Mouse (Mus musculus) forebrain, embryonic 12.5 days (tissue): ENCODE measurements at regions not wholly inside any gene's neighbourhood (a gene's known extent, or its start where the extent isn't known, plus 50 kb on each side); places are given as distances from the start of the nearest gene placed in this dataset.

Experiments used
- ATAC-seq: fragments of 200-750 bp; cut with Nextera tagmentation; 2 replicates; pipeline ENCODE4 v1.8.0; 2017; ENCODE audit warnings: moderate TSS enrichment; ENCODE audit not compliant: low FRiP score
- H3K27ac ChIP-seq: fragments of 300-500 bp; sonication (generic); 2 replicates; pipeline ENCODE4 v1.5.1; 2016; ENCODE audit warnings: mild to moderate bottlenecking
- H3K27me3 ChIP-seq: fragments of 300-500 bp; sonication (generic); 2 replicates; pipeline ENCODE4 v1.6.1; 2016; ENCODE audit warnings: mild to moderate bottlenecking
- H3K36me3 ChIP-seq: fragments of 300-500 bp; sonication (generic); replicated peaks from 2 replicates; pipeline ENCODE4 v1.6.1; 2016; ENCODE audit warnings: mild to moderate bottlenecking
- H3K4me1 ChIP-seq: fragments of 300-500 bp; sonication (generic); 2 replicates; pipeline ENCODE4 v1.6.1; 2016
- H3K4me2 ChIP-seq: fragments of 300-500 bp; sonication (generic); 2 replicates; pipeline ENCODE4 v1.6.1; 2016; ENCODE audit warnings: mild to moderate bottlenecking, moderate library complexity
- H3K4me3 ChIP-seq: fragments of 300-500 bp; sonication (generic); replicated peaks from 2 replicates; pipeline ENCODE4 v1.5.1; 2016; ENCODE audit warnings: mild to moderate bottlenecking
- H3K9ac ChIP-seq: fragments of 300-500 bp; sonication (generic); 2 replicates; pipeline ENCODE4 v1.6.1; 2016; ENCODE audit warnings: mild to moderate bottlenecking
- H3K9me3 ChIP-seq: fragments of 300-500 bp; sonication (generic); 2 replicates; pipeline ENCODE4 v1.6.1; 2016
- WGBS: fragments of 180-500 bp; shearing (Covaris S2); methylation state at CpG from one replicate; pipeline ENCODE4 v1.1.7; 2016; 5-methylcytosine and 5-hydroxymethylcytosine counted together

DNA sequence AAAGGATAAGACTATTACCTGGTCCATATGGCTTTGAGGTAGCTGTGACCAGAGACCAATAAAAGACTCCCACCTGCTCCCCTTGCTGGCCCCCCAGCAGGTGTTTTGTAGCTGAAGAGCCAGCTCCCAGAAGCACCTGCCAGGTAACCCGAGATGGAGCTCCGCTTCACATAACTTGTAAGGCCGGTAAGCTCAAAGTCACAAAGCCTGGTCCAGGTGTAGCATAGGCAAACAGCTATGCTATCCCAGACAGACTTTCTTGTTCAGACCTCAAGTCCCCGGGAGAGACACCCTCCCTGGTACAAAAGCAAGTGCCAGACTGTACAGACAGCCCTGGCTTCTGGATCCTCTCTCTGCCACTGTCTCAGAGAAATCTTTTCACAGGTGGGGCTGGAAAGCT is 154.6 kb downstream of the Tomm20 start:
- H3K36me3 ChIP-seq = no peaks in the 10 kb centered on the region
- H3K9me3 ChIP-seq = peaks cover under 1% of the 10 kb centered on the region; the same call in 1 of the 2 replicates
- H3K9ac ChIP-seq = no peak overlapping the region
- no peak overlapping the region for H3K4me3 ChIP-seq
- no peak overlapping the region for H3K27ac ChIP-seq
- H3K4me1 ChIP-seq = no peaks in the 10 kb centered on the region
- H3K27me3 ChIP-seq = no peaks in the 10 kb centered on the region
- no peak for ATAC-seq
- 79% methylated on average over 4 of the region's 4 CpGs for WGBS
- H3K4me2 ChIP-seq = no peak overlapping the region

DNA sequence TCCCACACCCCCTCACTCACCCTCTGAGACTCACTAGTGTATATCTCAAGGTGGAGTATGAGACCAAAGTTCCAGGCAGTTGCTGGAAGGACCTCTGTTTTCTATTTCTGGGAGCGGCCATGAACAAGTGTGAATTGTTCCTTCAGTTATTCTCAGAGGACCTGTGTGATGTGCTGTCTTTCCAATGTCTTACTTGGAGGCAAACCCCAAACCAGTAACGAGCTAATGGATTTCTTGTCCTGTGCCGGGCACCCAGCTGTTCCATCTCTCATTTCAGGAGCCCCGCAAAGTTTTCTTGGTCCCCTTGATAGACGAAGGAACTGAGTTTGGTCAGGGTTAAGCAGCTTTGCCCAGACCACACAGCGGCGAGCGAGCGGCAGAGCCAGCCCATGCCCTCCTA is 155.4 kb downstream of the Tomm20 start:
- no peak overlapping the region for H3K9ac ChIP-seq
- H3K4me3 ChIP-seq = no peak overlapping the region
- H3K9me3 ChIP-seq = peaks cover 4% of the 10 kb centered on the region; the same call in 1 of the 2 replicates
- H3K36me3 ChIP-seq = no peaks in the 10 kb centered on the region
- 85% methylated on average over 9 of the region's 9 CpGs for WGBS
- no peaks in the 10 kb centered on the region for H3K27me3 ChIP-seq
- H3K4me1 ChIP-seq = no peaks in the 10 kb centered on the region
- no peak for ATAC-seq
- H3K27ac ChIP-seq = no peak overlapping the region
- no peak overlapping the region for H3K4me2 ChIP-seq

DNA sequence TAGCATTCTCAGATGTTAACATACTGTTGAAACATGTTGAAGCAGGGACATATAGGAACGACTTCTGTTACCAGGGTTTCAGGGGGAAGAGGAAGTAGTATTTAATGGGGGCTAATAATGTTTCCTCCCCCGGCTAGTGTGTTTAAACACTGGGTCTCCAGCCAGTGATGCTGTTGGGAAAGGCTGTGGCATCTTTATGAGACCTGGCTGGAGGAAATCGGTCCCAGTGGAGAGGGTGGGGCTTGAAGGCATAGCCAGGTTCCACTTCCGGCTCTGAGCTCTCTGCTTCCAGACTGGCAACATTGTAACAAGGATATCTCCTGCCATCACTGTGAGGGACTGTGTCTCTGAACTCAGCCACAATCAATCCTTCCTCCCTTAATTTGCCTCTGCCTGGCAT is 156.6 kb downstream of the Tomm20 start:
- Histone ChIP-seq H3K4me1 (no peaks in the 10 kb centered on the region), H3K36me3 (no peaks in the 10 kb centered on the region), H3K9me3 (peaks cover 4% of the 10 kb centered on the region; the same call in 1 of the 2 replicates), H3K4me2 (no peak overlapping the region), H3K9ac (no peak overlapping the region), H3K27ac (peak overlapping the region; percentile 53; the same call in 1 of the 2 replicates), H3K27me3 (no peaks in the 10 kb centered on the region), H3K4me3 (no peak overlapping the region)
- WGBS = 79% methylated on average over 4 of the region's 4 CpGs
- ATAC-seq = no peak

DNA sequence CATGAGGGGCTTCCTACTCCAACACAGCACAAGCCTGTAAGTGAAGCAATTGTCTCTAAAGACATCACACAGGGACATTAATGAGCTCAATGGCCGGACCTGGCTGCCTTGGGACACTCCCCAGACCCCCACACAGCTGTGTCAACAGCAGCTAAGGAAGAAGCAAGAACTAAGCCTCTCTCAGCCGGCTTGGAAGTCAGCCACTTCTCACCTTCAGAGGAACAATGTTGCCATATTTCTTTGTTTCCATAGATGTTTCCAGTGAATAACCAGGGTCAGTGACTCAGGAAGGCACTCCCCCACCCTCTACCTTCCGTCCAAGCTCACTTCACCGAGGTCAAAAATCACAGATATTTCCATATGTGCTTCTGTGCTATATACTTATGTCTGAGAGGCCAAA is 157.0 kb downstream of the Tomm20 start:
- Histone ChIP-seq H3K9me3 (peaks cover 4% of the 10 kb centered on the region; the same call in 1 of the 2 replicates), H3K27ac (no peak overlapping the region), H3K4me1 (no peaks in the 10 kb centered on the region), H3K27me3 (no peaks in the 10 kb centered on the region), H3K36me3 (no peaks in the 10 kb centered on the region), H3K4me2 (no peak overlapping the region), H3K9ac (no peak overlapping the region), H3K4me3 (no peak overlapping the region)
- ATAC-seq = no peak
- 67% methylated on average over 4 of the region's 4 CpGs for WGBS

DNA sequence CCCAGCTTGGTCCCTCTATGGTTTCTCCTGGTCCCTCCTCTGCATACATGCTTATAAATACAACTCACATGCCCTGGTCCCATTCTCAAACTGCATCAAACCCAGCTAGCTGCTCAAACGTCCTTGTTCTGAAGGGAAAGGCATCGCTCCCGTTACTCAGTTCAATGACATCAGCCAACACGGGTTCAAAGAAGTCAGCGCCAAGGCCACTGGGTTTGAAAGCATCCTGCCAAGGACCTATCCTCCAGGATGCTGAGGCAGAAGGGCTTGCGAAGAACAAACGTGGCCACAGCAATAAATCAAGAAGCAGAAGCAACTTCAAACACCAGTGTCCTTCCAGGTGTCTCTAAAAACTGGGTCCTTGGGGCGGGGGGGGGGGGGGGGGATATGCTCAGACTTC is 158.2 kb downstream of the Tomm20 start:
- Histone ChIP-seq H3K9me3 (peaks cover 4% of the 10 kb centered on the region; the same call in 1 of the 2 replicates), H3K4me3 (no peak overlapping the region), H3K27ac (no peak overlapping the region), H3K4me1 (no peaks in the 10 kb centered on the region), H3K36me3 (no peaks in the 10 kb centered on the region), H3K27me3 (0 out of 2 replicates have a peak, but pooled peaks cover 3% of the 10 kb centered on the region), H3K9ac (no peak overlapping the region), H3K4me2 (no peak overlapping the region)
- WGBS = 88% methylated on average over 8 of the region's 8 CpGs
- ATAC-seq = no peak

DNA sequence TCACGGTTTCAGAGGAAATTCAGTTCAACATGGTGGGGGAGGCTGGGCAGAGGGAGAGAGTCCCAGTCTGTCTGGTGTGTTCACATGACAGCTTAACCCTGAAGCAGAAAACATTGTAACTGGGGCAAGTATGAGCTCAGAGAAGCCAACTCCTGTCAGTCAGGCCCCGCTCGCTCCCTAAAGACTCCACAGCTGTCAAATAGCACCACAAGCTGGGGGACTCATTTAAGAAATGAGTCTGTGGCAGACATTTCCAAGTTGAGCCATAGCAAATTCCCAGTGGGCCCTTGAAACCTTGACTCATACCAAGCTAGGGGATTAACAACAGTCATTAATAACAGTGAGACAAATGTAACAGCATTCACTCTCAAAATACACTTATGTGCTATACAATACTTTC is 160.4 kb downstream of the Tomm20 start:
- Histone ChIP-seq H3K4me2 (no peak overlapping the region), H3K27ac (no peak overlapping the region), H3K9ac (no peak overlapping the region), H3K4me3 (no peak overlapping the region), H3K4me1 (no peaks in the 10 kb centered on the region), H3K27me3 (0 out of 2 replicates have a peak, but pooled peaks cover 3% of the 10 kb centered on the region), H3K9me3 (peaks cover 4% of the 10 kb centered on the region; the same call in 1 of the 2 replicates), H3K36me3 (no peaks in the 10 kb centered on the region)
- ATAC-seq = no peak
- 90% methylated on average over 3 of the region's 3 CpGs for WGBS

DNA sequence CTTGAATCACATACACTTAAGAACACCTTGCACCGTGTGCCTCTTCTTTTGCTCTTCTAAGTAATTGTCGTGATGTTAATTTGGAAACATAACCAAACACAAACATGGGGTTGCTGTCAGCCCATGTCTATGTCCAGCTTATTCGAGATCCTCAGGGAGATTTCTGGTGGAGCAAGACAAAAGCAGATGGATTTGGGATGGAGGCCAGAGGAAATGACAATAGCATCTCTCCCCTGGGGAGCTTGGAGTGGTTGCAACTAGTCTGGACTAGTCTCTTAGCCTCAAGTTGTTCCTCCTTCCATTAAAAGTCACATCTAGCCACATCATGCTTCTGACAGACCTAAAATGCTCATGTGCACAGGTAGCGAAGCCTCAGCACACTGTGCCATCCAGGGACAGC is 161.0 kb downstream of the Tomm20 start:
- 88% methylated on average over 4 of the region's 4 CpGs for WGBS
- Histone ChIP-seq H3K9me3 (peaks cover 4% of the 10 kb centered on the region; the same call in 1 of the 2 replicates), H3K4me3 (no peak overlapping the region), H3K27me3 (0 out of 2 replicates have a peak, but pooled peaks cover 3% of the 10 kb centered on the region), H3K27ac (no peak overlapping the region), H3K36me3 (no peaks in the 10 kb centered on the region), H3K9ac (no peak overlapping the region), H3K4me2 (no peak overlapping the region), H3K4me1 (no peaks in the 10 kb centered on the region)
- ATAC-seq = no peak

DNA sequence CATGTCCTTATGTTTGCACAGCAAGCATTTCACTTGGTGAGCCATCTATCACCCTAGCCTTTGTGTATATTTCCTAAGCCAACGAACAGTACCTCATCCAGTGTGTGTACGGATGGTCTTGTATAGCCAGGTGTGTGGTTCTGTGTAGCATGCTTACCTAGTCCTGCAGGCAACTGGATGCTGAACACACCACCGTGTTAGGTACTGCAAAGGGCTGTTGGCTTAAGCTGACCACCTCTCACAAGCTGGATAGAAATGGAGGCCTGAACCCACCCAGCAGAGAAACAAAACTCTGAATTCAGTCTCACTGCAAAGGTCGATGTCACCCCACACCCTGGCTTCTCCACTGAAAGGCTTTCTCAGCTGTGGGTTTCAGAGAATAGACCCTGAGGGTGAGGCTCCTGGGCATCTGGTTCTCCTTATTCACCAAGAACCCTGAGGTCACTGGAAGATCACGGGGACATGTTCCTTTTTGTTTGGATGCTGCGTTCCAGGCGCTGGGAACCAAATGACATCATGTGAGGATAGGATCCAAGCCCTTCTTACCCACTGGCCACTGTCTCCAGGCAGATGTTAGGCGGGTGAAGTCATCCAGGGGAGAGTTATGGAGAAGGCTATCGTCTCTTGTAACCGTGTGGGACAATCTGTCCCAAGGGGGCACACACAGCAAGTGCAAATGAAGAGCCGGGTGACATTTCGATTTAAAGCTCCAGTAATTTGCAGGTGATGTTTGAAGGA is 161.8 kb downstream of the Tomm20 start:
- Histone ChIP-seq H3K27me3 (0 out of 2 replicates have a peak, but pooled peaks cover 3% of the 10 kb centered on the region), H3K9me3 (peaks cover 4% of the 10 kb centered on the region; the same call in 1 of the 2 replicates), H3K36me3 (no peaks in the 10 kb centered on the region), H3K27ac (no peak overlapping the region), H3K9ac (no peak overlapping the region), H3K4me1 (no peaks in the 10 kb centered on the region), H3K4me2 (no peak overlapping the region), H3K4me3 (no peak overlapping the region)
- WGBS = 82% methylated on average over 12 of the region's 12 CpGs
- no peak for ATAC-seq

DNA sequence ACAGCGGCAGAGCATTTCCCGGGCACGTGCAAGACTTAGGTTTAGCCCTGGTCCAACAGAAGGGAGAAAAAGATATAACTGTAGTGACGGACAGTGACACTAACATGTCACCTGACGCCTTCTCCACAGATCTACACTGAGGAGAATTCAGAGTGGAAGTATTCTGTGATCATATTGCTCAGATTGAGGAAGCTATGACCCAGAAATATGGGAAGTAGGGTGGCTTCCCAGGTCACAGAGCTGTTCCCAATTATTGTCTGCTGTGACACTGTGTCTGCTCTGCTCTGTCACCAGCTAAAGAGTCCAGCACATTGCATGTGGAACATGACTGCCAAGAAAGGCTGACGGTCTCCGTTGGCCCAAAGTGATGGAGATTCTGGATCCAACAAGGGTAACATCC is 167.0 kb downstream of the Tomm20 start:
- Histone ChIP-seq H3K27me3 (0 out of 2 replicates have a peak, but pooled peaks cover 3% of the 10 kb centered on the region), H3K9ac (no peak overlapping the region), H3K4me1 (no peaks in the 10 kb centered on the region), H3K9me3 (no peaks in the 10 kb centered on the region), H3K36me3 (no peaks in the 10 kb centered on the region), H3K27ac (no peak overlapping the region), H3K4me3 (no peak overlapping the region), H3K4me2 (no peak overlapping the region)
- ATAC-seq = no peak
- WGBS = 91% methylated on average over 7 of the region's 7 CpGs

DNA sequence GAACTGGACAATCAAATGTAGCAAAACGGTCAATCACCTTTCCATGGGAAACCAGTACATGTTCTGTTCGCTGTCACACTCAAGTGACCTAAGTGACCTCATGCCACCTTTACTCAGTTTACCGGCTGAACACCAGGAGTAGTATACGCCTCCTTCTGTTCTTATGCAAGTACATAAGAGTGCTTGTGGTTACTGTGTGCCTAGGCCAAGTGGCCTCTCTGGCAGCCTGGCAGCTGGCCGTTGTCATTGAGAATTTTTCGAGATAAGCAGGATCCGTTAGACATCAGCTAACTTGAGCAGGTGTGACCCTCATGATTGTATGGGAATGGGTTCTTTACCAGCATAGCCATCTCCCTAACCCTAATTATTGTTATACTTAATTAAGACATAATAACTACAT is 167.5 kb downstream of the Tomm20 start:
- H3K27me3 ChIP-seq = 0 out of 2 replicates have a peak, but pooled peaks cover 3% of the 10 kb centered on the region
- no peak overlapping the region for H3K4me3 ChIP-seq
- H3K4me1 ChIP-seq = no peaks in the 10 kb centered on the region
- H3K9me3 ChIP-seq = no peaks in the 10 kb centered on the region
- H3K27ac ChIP-seq = no peak overlapping the region
- no peak overlapping the region for H3K9ac ChIP-seq
- H3K4me2 ChIP-seq = no peak overlapping the region
- H3K36me3 ChIP-seq = no peaks in the 10 kb centered on the region
- WGBS = 93% methylated on average over 7 of the region's 7 CpGs
- no peak for ATAC-seq

DNA sequence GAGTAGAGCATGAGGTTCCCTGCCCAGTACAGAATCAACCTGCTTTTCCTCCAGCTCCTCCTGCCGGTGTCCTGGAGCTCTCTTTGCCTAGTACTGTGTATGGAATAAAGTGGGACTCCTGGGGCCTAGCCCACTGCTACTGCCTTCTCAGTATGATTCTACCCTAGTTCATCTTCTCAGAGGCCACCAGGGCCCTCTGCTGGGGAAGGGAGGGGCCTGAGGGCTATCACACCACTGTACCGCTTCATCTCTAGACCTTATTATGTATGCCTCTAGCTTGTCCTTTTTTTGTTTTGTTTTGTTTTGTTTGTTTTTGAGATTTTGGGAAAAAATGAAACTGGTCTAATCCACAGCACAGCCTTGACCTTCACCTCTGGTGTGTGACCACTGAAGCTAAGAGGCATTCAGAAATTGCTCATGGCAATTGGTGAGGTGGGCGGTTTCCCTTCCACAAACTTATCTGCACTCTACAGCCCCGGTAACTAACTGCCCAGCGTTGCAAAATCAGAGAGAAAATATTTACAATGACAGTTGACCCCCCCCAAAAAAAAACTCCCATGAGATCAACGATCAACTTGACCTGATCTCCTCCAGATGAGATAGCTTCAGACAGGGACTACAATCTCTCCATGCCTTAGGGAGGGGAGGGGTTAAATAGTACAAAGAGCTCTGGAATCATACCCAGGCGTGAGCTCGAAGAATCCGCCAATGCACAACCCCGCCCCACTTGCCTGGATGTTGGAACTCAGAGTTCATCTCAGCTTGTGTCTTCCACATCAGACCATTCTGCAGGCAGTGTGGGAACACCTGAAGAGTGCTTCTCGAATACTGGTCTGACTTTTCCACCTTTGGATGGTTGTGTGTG is 168.8 kb downstream of the Tomm20 start:
- H3K36me3 ChIP-seq = no peaks in the 10 kb centered on the region
- WGBS = 91% methylated on average over 11 of the region's 11 CpGs
- H3K27me3 ChIP-seq = no peaks in the 10 kb centered on the region
- no peaks in the 10 kb centered on the region for H3K9me3 ChIP-seq
- H3K4me3 ChIP-seq = no peak overlapping the region
- H3K27ac ChIP-seq = no peak overlapping the region
- ATAC-seq = no peak
- H3K4me1 ChIP-seq = no peaks in the 10 kb centered on the region
- H3K9ac ChIP-seq = no peak overlapping the region
- no peak overlapping the region for H3K4me2 ChIP-seq

DNA sequence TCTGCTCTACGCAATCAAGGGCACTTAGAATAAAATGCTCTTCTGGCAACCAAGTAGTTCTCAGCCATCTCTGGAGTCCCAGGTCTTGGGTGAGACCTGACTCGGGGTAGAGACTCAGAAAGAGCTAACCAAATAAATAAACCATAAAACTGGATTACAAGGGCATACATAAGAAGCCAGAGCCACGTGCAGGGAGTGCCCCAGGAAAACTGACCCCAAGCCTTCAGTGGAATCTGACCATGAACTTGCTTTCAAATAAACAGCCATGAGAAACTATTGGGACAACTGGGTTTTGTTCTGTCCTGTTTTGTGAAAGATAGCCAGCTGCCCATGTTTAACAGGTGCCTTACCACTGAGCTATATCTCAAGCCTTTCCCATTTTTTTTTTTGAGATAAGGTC is 170.3 kb downstream of the Tomm20 start:
- Histone ChIP-seq H3K4me3 (no peak overlapping the region), H3K9me3 (no peaks in the 10 kb centered on the region), H3K36me3 (no peaks in the 10 kb centered on the region), H3K9ac (no peak overlapping the region), H3K27me3 (no peaks in the 10 kb centered on the region), H3K27ac (no peak overlapping the region), H3K4me1 (no peaks in the 10 kb centered on the region), H3K4me2 (no peak overlapping the region)
- ATAC-seq = no peak
- 83% methylated on average over 3 of the region's 3 CpGs for WGBS
